Mouse (Mus musculus): Measurements from ENCODE around the gene Rgma. TPM values are rescaled to one million over a fixed set of nuclear protein-coding genes. Genes with fewer than 3 reads are reported as not detected.

The Rgma gene
- total RNA-seq, 2 experiments from 2014 or later = 49.3 to 56.0 TPM

DNA sequence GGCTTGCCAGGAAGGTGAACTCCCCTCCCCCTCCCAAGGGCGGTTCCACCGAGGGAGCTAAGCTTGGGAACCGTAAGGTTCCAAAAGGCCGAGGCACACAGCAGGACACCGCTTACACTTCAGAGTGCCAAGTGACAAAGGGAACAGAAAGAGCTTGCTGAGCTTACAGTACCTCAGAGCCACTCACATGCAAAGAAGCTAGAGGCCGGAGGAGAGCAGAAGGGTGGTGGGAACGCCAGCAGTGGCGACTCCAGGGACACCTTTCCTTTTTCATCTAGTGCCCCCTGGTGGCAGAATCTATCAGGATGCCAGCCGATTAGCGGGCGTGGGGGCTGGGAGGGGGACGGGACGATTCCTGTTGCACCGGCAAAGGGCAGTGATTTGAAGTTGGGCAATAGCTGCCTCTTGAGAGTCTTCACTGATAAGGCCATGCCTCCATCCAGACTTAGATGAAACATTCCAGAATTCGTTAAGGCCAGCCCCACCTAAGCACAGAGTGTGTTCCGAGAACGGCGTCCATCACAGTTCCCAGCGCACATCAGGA is 24.3 kb downstream of the Rgma start:
- DNase-seq (ENCODE audit: low spot score in 2 of 2) = peak in 1 of 2 experiments; percentile 80

DNA sequence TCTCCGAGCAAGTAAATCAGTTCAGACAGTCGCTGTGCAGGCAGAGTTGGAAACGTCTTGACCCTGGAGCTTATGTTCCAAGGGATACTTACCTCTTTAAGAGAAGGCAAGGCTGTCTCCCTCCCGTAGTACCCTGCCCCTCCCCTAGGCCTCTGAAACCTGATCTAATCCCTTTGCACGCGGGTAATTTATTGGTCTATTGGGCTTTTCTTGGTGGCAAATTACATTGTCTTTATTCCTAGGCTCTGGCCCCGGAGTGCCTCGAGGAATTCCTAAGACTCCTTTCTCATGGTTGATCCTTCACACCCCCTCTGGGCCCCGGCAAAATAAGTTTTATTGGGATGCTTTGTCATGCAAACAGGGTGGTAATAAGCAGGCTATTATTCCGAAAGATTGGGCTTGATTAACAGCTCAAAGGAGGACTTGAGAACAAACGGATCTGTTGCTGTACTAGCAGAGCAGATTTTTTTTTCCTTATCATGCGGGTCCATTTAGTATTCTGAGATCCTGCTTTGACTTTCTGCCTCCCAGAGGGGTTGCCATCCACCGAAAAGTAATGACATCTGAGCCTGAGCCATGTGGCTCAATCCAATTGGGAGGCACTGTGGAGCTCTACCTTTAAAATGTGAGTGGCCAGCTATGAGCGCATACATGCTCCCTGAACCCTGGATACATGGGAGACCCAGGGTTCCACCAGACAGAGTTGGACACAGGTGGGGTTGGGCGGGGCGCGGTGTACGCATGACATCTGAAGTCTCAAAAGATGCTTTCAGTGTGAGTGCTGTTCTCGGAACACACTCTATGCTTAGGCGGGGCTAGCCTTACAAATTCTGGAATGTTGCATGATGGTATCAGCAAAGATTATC is 25.0 kb downstream of the Rgma start:
- no peak for DNase-seq (ENCODE audit: low spot score in 2 of 2)

DNA sequence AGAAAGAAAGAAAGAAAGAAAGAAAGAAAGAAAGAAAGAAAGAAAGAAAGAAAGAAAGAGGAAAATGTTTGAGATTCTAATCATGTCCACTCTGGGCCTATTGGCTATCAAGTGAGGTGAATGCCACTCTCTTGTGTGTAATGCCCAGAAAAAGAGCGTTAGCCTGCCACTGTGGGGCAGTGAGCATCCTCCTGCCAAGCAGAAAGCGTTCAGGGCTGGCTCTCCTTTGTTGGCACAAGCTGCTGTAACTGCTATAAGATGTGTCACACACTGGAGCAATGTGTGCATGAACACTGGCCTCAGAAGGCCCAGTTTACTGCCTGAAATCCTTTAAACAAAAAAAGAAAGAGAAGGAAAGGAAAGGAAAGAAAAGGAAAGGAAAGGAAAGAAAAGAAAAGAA is 26.8 kb downstream of the Rgma start:
- DNase-seq (ENCODE audit: low spot score in 2 of 2) = no peak

DNA sequence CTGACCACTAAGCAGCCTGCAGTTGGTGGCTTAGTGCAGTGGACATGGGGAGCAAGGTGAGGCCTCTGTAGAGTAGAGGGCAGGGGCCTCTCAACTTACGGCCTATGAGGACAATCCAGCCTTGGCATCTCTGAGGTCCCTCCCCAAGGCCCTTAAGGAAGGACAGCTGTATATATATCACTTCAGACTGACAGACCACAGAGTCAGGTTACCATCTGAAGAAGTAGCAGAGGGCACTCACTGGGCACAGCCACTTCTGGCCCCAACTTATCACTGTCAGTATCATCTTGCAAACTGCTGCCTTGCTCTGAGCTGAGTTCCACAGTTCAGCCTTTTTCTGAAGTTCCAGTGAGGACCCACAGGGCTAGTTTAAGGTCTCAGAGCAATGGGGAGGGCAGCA is 27.4 kb downstream of the Rgma start:
- DNase-seq (ENCODE audit: low spot score in 2 of 2) = no peak

DNA sequence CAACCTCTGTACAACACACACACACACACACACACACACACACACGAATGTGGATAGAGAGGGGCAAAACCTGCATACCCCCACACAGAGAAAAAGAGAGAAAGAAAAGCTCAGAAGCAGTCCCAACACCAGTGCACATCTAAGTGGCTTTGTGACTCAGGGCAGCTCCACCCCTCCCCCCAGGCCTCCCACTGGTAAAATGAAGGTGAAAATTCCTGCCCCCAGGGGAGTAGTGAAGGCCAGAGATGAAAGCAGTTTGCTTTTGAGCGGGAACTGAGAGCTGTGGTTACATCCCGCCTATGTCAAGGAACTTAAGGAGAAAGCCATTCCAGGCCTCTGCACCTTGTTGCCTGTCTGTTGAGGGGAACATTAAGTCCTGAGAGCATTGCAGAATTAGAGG is 28.2 kb downstream of the Rgma start:
- DNase-seq (ENCODE audit: low spot score in 2 of 2) = no peak

DNA sequence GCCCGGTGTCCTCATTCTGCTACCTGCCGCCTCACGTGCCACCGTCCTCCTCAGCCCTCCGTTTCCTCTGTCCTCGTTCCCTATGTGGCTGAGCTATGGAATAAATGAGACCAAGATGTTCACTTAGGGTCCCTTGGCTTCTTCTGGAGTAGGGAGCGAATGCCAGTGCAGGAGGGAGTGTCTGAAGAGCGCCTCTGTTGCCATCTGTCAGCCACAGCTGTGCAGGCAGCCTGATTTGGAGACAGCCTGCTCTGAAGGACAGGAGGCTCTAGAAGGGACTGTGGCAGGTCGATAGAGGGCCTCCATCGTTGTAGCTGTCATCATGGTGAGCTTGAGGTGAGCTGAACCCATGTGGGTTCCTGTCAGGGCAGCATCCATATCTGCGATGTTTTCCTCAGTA is 30.2 kb downstream of the Rgma start:
- DNase-seq (ENCODE audit: low spot score in 2 of 2) = no peak

DNA sequence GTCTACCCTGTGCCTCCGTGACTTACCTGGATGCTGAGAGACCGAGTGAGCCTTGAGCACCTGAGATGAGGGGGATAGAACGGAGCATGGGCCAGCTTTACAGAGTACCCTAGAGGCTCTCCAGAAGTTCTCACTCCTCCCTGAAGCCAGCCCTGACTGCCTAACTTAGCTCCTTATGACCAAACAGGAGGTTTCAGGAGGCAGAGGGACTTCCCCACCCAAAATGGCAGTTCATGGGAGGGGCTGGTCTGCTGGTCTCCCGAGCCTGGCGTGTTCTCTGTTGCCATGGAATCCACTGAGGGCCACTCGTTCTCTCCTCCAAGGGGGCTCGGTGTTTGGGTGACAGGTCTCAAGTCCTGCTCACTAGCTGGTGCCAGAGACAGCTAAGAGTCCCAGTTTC is 36.2 kb downstream of the Rgma start:
- no peak for DNase-seq (ENCODE audit: low spot score in 2 of 2)

DNA sequence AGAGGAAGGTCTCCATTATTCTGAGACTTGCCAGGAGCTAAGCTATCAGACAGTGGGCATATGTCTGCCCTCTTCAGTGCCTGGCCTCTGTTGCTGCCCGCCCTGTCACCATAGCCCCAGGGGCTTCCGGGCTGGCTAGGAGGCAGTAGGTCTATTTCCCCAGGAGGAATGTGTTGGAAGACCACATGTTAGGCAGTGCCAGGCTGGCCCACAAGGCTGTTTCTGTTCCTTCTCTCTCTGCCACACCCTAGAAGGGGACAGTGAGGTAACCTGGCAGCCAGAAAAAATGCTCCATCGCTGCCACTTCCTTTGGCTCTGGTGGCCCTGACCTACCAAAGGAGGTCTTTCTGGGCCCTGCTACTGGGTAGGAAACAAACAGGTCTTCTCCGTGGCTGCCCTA is 36.7 kb downstream of the Rgma start:
- no peak for DNase-seq (ENCODE audit: low spot score in 2 of 2)

DNA sequence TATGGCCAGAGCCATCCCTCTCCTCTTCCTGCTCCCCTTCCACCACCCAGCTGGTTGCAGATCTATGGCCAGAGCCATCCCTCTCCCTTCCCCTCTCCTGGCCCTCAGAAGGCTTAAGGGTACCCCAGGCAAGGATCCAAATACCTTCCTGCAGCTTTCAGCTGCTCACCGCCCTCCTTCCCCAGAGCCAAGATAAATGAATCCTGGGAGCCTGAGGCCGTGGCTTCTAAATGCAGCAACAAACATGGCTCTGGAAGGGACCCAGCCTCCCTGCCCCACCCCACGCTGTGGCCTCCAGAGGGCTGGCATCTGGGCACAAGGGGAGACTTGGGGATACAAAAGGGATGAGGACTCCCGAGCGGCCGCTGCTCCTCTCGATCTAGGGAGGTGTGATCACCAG is 37.1 kb downstream of the Rgma start:
- no peak for DNase-seq (ENCODE audit: low spot score in 2 of 2)

DNA sequence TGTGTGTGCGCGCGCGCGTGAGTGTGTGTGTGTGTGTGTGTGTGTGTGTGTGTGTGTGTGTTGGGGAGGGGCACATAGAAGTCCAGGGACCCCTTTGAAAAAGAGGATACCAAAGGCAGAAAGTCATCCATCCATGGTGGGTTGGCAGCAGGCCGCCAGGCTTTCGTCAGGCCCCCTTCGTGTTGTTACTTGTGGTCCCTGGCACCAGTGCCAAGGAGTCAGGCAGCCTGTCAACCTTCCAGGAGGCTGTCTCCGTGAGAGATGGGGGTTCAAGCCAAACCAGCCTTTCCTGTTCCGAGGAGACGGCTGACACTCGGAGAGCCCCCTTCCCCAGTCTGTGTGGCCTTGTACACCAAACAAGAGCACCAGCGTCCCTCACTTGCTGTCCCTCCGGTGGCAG is 38.9 kb downstream of the Rgma start:
- DNase-seq (ENCODE audit: low spot score in 2 of 2) = no peak

DNA sequence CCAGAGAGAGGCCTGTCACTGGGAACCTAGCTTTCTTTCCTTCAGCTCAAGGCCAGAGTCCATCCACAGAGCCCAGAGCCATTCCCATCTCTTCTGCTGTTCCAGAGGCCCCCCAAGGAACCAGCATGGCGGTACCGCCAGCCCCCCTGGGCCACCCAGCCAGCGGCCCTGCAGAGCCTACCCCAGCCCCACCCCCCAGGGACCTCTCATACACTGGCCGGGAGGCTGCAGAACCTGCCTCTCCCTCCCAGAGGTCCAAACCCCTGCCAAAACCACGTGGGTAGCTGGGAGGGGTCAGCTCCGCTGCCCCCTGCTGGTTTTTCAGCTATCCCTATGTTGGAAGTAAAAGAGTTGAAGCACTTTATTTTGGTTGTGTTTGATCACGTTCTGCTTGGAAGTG is 44.1 kb downstream of the Rgma start:
- DNase-seq (ENCODE audit: low spot score in 2 of 2) = no peak

DNA sequence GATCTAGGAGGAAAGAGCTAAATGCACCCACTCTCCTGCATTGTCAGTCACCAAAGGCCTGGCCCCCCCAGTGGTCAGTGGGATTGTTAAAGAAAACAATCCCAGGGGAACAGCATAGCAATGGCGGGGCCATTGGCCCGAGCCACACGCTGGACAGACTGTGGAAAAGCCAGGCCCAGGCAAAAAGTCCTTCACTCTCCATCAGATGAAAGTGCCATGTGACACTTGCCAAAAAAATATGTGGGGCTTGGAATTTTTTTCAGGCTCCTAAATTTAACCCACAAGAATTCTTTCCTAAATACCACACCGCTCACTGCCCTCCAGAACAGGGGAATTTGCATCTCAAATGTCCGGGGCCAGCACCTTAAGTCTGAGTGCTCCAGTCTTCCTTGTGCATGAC is 45.5 kb downstream of the Rgma start:
- DNase-seq (ENCODE audit: low spot score in 2 of 2) = no peak

DNA sequence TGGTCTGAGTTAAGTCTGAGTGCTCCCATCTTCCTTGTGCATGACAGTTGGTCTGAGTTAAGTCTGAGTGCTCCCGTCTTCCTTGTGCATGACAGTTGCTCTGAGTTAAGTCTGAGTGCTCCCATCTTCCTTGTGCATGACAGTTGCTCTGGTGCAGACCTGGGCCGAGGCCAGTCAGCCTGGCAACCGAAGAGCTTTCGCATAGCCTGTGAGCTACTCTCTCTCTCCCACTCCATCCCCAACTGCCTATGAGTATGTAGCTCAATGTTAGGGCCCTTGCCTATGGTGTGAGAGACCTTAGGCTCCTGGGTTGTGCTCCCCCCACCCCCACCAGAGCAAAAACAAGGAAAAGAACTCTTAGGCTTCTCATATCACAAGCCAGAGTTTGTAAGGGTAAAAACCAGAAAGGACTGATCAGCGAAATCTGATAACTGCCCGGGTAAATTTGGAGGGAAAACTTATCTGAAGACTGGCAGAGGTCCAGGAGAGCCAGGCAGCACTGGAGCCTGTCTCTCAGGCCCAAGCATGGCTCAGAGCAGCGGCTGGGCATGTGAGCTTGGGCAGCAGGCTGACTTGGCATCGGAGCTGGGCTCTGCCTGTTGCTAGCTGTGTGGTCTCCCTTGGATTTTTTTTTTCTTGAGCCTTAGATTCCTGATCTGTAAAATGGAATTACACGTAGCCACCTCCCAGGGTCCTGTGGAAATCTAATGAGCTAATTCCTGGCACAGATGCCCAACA is 46.1 kb downstream of the Rgma start:
- no peak for DNase-seq (ENCODE audit: low spot score in 2 of 2)

DNA sequence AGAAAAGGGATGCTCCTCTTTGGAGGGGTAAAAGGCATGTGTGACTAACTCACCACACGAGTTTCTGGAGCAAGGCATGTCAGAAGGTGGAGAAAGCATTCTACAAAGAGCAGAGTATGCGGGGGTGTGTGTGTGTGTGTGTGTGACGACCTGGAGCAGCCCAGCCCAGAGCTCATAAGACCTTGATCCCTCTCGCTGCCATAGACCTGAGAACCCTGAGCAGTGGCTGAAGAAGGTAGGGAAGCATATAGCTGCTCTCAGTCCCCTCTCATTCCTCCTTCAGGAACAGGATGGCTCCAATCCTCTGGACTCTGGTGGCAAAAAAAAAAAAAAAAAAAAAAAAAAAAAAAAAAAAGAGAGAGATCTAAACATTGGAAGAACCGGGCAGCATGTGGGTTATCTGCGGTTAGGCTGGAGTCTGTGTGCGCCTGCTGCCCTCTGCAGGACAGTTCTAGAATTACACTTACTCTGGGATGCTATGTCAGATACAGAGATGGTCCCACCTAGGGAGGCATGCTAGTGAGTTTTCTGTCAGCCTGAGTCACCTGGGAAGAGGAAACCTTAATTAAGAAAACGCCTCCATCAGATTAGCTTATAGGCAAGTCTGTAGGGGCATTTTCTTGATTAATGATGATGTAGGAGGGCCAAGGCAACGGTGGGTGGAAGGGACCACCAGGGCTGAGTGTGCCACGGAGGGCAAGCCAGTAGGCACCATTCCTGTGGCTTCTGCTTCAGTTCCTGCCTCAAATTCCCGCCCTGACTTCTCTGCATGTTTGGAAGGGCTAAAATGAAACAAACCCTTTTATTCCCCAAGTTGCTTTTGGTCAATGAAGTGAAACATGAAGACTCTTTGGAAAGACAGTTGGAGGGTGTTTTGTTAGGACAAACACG is 47.2 kb downstream of the Rgma start:
- peak; percentile 62 to 95 for DNase-seq (ENCODE audit: low spot score in 2 of 2)

DNA sequence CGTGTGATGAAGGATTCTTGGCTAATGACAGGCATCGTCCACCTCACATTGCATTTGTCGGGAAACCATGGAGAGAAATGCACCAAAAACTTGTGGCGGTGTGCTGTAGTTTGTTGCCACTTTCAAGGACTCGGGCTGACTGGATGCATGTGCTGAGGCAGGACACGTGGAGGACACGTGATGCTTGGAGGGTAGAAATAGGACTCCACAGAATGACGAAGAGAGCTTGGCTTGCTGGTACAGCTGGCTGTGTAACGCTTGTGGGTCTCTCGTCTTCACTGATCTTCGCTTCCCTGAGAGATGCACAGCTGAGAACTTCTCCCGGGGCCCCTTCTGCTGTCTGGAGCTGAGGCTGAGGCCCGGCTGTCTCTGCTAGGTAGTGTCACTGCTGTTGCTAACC is 47.9 kb downstream of the Rgma start:
- no peak for DNase-seq (ENCODE audit: low spot score in 2 of 2)

DNA sequence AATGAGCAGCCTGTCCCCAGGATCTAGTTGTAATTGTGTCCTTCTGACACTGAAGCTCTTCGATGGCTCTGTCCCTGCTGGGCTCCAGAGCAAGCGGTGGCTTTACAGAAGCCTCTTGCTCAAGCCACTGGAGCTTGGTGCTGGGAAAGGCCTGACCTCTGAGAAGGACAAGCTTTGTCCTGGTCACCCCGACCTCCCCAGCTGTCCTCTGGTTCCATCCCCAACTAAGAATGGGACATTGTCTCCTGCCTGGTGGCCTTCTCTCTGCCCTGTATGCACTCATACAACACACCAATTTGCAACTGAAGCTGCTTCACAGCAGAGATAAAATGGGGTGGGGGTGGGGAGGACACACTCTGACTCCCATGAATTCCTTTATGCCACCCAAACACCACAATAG is 48.9 kb downstream of the Rgma start:
- DNase-seq (ENCODE audit: low spot score in 2 of 2) = no peak

DNA sequence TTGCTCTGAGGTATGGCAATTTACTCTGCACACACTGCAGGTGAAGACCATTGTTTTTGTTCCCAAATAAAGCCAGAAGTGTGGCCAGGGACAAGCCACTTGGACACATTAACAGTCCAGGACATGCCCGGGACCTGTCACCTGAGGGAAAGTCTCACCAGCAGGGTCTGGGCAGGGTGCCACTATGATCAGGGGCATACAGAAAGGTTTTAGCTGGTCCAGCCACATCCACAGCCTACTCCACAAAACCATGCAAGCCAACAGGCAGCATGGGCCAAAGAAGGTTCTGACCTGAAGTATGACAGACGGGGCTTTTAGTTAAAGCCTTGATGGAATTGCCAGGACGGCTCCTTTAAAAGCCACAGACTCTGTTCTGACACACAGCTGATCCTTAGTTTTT is 49.4 kb downstream of the Rgma start:
- no peak for DNase-seq (ENCODE audit: low spot score in 2 of 2)

DNA sequence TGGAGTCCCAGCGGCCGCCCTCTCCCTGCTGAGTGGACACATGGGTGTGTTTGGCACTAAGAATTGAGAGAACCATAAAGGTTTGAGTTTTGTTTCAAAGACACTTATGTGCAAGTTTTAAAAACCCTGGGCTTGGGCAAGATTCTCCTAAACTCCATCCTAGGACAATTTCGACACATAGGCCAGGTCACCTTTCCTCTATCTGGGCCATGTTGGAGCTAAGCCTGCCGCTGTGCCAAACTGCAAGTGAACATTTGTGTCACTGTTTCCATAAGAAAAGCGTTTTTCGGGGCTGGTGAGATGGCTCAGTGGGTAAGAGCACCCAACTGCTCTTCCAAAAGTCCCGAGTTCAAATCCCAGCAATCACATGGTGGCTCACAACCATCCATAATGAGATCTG is 50.1 kb downstream of the Rgma start:
- no peak for DNase-seq (ENCODE audit: low spot score in 2 of 2)

DNA sequence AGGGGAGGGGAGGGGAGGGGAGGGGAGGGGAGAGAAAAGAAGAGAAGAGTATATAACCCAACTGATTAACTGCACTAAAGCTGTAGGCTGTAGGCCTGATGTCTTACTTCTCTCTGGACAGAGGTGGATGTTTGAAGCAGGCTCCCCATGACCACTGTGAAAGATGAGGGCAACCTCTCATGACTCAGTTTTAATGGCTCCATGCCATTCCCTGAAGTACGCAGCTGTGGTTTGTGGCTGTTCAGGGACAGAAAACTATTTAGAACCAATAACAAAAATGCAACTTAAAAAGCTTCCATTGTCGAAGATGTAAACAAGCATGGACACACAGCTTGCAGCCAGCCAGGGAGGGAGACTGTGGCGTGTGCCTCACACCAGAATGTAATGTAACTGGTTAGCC is 50.9 kb downstream of the Rgma start:
- DNase-seq (ENCODE audit: low spot score in 2 of 2) = no peak

DNA sequence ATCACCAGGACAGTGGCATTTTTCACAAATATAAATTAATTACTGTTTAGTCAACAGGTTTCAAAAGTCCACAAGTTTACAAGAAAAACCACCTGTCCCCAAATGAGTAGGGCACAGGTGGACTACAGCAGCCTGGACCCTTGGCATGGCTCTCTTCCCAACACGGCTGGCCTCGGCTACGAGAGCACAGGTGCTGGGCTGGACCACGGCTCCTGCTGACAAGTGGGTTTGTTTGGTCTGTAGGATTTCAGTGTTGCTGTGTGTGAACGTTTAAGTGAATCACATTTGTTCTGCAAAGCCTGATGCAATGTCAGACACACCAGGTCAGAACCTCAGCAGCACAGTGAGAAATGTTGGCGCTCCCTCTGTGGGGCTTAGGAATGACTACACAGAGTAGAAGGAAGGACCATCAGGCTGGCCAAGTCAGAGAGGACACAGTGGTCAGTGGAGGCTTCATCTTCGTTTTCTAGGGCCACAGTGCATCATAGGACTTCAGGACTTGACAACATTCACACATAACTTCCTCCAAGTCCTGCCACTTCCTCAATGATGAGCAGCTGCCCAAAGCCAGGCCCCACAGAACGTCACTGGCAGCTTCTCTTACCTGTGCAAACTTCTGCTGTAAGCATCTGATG is 51.6 kb downstream of the Rgma start:
- no peak for DNase-seq (ENCODE audit: low spot score in 2 of 2)

DNA sequence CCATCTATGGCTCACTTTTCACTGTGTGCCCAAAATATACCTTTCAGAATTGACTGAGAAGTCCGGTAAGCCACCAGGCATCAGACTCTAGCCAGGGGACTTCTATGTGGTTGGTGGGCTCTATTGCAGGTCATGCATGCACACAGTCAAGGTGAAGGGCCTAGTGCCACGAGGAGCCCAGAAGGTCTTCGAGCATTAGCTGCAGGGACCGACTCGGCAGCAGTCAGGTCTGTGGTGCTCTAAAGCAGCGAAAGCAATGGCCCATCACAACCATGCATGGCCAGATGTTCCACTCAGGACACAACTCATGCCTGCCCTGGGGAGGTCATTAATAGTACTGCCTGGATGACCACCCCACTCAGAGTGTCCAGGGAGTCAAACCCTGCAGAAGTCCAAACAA is 52.5 kb downstream of the Rgma start:
- no peak for DNase-seq (ENCODE audit: low spot score in 2 of 2)

Data from layer of hippocampus, adult 18-20 months (tissue).